Mouse (Mus musculus): ENCODE measurements around the gene Fam32a.

DNA sequence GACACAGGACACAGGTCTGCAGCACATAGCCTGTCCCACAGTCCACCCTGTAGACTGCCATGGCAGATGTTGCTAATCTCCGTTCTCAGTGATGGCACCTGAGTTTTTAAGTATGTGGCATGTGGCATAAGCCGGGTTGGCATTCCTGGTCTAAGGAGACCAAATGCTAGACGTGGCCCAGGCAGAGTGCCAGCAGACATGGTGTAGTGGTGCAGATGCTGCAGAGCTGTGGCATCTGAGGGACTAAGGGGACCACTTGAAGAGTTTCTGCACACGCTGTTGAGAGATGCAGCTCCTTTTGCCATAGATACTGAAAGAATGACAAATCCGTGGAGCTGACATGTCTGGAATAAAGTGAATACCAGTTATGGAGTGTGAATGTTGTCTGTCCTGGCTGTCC, 3.1 kb downstream of the Fam32a start:
- TF ChIP-seq CTCF (IDR thresholded peaks at IDR 0.05; ENCODE audit: borderline replicate concordance, extremely low read depth, insufficient read depth, insufficient read length) (no peak), POLR2A (IDR thresholded peaks at IDR 0.05; ENCODE audit: borderline replicate concordance, extremely low read depth, insufficient read depth, insufficient read length, poor library complexity, severe bottlenecking) (no peak)

Data from brain, embryonic 14.5 days (tissue).